In genomic region chr11:59483212-59483611, GRCm38 (mm10) we compare ENCODE assay signal across 9 mouse cellular contexts. TPM values are rescaled to one million over a fixed set of nuclear protein-coding genes. Genes with fewer than 3 reads are reported as not detected.
DNase-seq lines count a peak whose midpoint lies in the region; ATAC-seq and TF ChIP-seq lines count a peak whose summit lies in the region.
"Had no signal": no experiment of that assay in that cellular context is flagged by ENCODE, and none has a peak within 500 bp of the region (broad histone marks: within the 10 kb centered on the region; RNA-seq: fewer than 3 reads in every experiment).

No protein-coding gene starts in this region.

- H3K79me2 ChIP-seq in MEL (ENCODE audit: control insufficient read depth, insufficient read depth, low read length, poor library complexity), result no peaks in the 10 kb centered on the region

- 8% methylated on average over 2 of the region's 2 CpGs for WGBS in intestine, embryonic 14.5 days
- WGBS in intestine, embryonic 16.5 days, result 6% methylated on average over 2 of the region's 2 CpGs

- no peak for TF ChIP-seq EP300 in MEL (IDR thresholded peaks at IDR 0.05; ENCODE audit: low read depth in 1 of 2, low read length in 2 of 2)

- no peaks in the 10 kb centered on the region for H3K9me3 ChIP-seq in intestine, embryonic 14.5 days (ENCODE audit: control insufficient read depth, low read length)
- H3K9me3 ChIP-seq in intestine, embryonic 16.5 days (ENCODE audit: control insufficient read depth, low read length), result no peaks in the 10 kb centered on the region
- H3K9me3 ChIP-seq in MEL (replicated peaks; ENCODE audit: insufficient read depth, low read length), result no peaks in the 10 kb centered on the region
- H3K9me3 ChIP-seq: liver, embryonic 13.5 days had no signal

- H3K4me2 ChIP-seq in intestine, embryonic 14.5 days (ENCODE audit: low read length), result no peak overlapping the region
- H3K4me2 ChIP-seq in intestine, embryonic 16.5 days (ENCODE audit: low read depth, low read length), result no peak overlapping the region
- H3K4me2 ChIP-seq: liver, embryonic 13.5 days had no signal

- no peaks in the 10 kb centered on the region for H3K4me1 ChIP-seq in intestine, embryonic 14.5 days (replicated peaks; ENCODE audit: control insufficient read depth, insufficient read depth, low read length)
- no peaks in the 10 kb centered on the region for H3K4me1 ChIP-seq in intestine, embryonic 16.5 days (ENCODE audit: control insufficient read depth, insufficient read depth, low read length)
- no peaks in the 10 kb centered on the region for H3K4me1 ChIP-seq in MEL (ENCODE audit: control insufficient read depth in 1 of 2, insufficient read depth in 2 of 2, low read length in 2 of 2)
- H3K4me1 ChIP-seq in cortical plate, adult 2 months (ENCODE audit: control insufficient read depth, insufficient read depth, low read length), result peaks cover 3% of the 10 kb centered on the region; the same call in 1 of the 2 replicates
- H3K4me1 ChIP-seq: liver, embryonic 13.5 days had no signal

- TF ChIP-seq CTCF in MEL (IDR thresholded peaks at IDR 0.05 in 2 of 3, conservative IDR thresholded peaks at IDR 0.05 in 1 of 3; ENCODE audit: control insufficient read depth in 1 of 3, insufficient read depth in 1 of 3, low read depth in 2 of 3, low read length in 3 of 3, poor library complexity in 1 of 3, severe bottlenecking in 1 of 3), result peak; percentile 46 to 90 (median 60)
- peak; percentile 39; the same call in 1 of the 2 replicates for TF ChIP-seq CTCF in cortical plate, adult 2 months (IDR thresholded peaks at IDR 0.05; ENCODE audit: extremely low read depth, insufficient read depth, low read length)

- TF ChIP-seq POLR2A in MEL (IDR thresholded peaks at IDR 0.05; ENCODE audit: control insufficient read depth in 1 of 2, insufficient read depth in 1 of 2, low read depth in 1 of 2, low read length in 2 of 2, poor library complexity in 1 of 2), result no peak
- TF ChIP-seq POLR2A in cortical plate, adult 2 months (IDR thresholded peaks at IDR 0.05; ENCODE audit: extremely low read depth, insufficient read depth, low read length), result no peak

- no peak overlapping the region for H3K9ac ChIP-seq in intestine, embryonic 14.5 days (ENCODE audit: low read length)
- no peak overlapping the region for H3K9ac ChIP-seq in intestine, embryonic 16.5 days (ENCODE audit: low read depth, low read length)
- no peak overlapping the region for H3K9ac ChIP-seq in MEL (ENCODE audit: control insufficient read depth, low read depth, low read length, poor library complexity, severe bottlenecking)
- H3K9ac ChIP-seq: liver, embryonic 13.5 days had no signal

- TF ChIP-seq RAD21 in MEL (IDR thresholded peaks at IDR 0.05; ENCODE audit: low read depth, low read length), result peak; percentile 95

- no peaks in the 10 kb centered on the region for H3K27me3 ChIP-seq in intestine, embryonic 14.5 days (replicated peaks; ENCODE audit: control insufficient read depth, insufficient read depth, low read length)
- H3K27me3 ChIP-seq in intestine, embryonic 16.5 days (replicated peaks; ENCODE audit: control insufficient read depth, insufficient read depth, low read length), result no peaks in the 10 kb centered on the region
- H3K27me3 ChIP-seq in MEL (ENCODE audit: control insufficient read depth in 1 of 2, insufficient read depth in 2 of 2, low read length in 2 of 2), result peaks cover 0 to 3% of the 10 kb centered on the region in 2 experiments; a peak in 2 of 4 replicates
- H3K27me3 ChIP-seq: liver, embryonic 13.5 days had no signal

- H3K27ac ChIP-seq in intestine, embryonic 14.5 days (ENCODE audit: low read depth), result no peak overlapping the region
- no peak overlapping the region for H3K27ac ChIP-seq in intestine, embryonic 16.5 days (ENCODE audit: low read length)
- H3K27ac ChIP-seq in MEL (ENCODE audit: control insufficient read depth, low read depth, low read length), result no peak overlapping the region
- H3K27ac ChIP-seq in cortical plate, adult 2 months (ENCODE audit: insufficient read depth, low read length), result no peak overlapping the region
- H3K27ac ChIP-seq: liver, embryonic 13.5 days had no signal

- H3K36me3 ChIP-seq in intestine, embryonic 14.5 days (ENCODE audit: control insufficient read depth, insufficient read depth, low read length), result peaks cover 34% of the 10 kb centered on the region
- peaks cover 4% of the 10 kb centered on the region for H3K36me3 ChIP-seq in intestine, embryonic 16.5 days (ENCODE audit: control insufficient read depth, insufficient read depth, low read length)
- no peaks in the 10 kb centered on the region for H3K36me3 ChIP-seq in MEL (ENCODE audit: control insufficient read depth in 1 of 2, insufficient read depth in 2 of 2, low read length in 2 of 2)

- peak; percentile 66 for DNase-seq in intestine, embryonic 14.5 days (ENCODE audit: low spot score)
- peak; percentile 60 to 62 for DNase-seq in B cell, adult 2 months
- peak; percentile 73 for DNase-seq in MEL (ENCODE audit: low read depth, low spot score)
- DNase-seq in layer of hippocampus, adult 9-10 months (ENCODE audit: low spot score), result peak; percentile 56
- peak; percentile 76 for DNase-seq in retina, postnatal 1 day
- DNase-seq: liver, embryonic 13.5 days had no signal

- H3K4me3 ChIP-seq in intestine, embryonic 14.5 days (ENCODE audit: low read depth, low read length), result no peak overlapping the region
- no peak overlapping the region for H3K4me3 ChIP-seq in intestine, embryonic 16.5 days (ENCODE audit: low read length)
- no peak overlapping the region for H3K4me3 ChIP-seq in MEL (ENCODE audit: control insufficient read depth in 1 of 2, insufficient read depth in 1 of 2, low read depth in 2 of 2, low read length in 2 of 2)
- H3K4me3 ChIP-seq in cortical plate, adult 2 months (ENCODE audit: insufficient read depth, low read length), result no peak overlapping the region
- H3K4me3 ChIP-seq: erythroblast, embryonic 14.5 days; liver, embryonic 13.5 days had no signal

- no peak for ATAC-seq in intestine, embryonic 14.5 days (replicated peaks; ENCODE audit: low FRiP score, low TSS enrichment, low read depth)
- no peak for ATAC-seq in intestine, embryonic 16.5 days

TF ChIP-seq in MEL, 35 proteins besides CTCF, POLR2A, EP300 and RAD21:
- TF ChIP-seq MYB (IDR thresholded peaks at IDR 0.05; ENCODE audit: low read depth, low read length) (no peak), BHLHE40 (IDR thresholded peaks at IDR 0.05; ENCODE audit: borderline replicate concordance, low read depth, low read length) (0 out of 2 replicates have a peak, but pooled peaks have one; percentile 20), SMC3 (IDR thresholded peaks at IDR 0.05; ENCODE audit: low read depth, low read length) (peak; percentile 92), ZC3H11A (IDR thresholded peaks at IDR 0.05; ENCODE audit: low read depth, low read length) (peak; percentile 95), USF2 (IDR thresholded peaks at IDR 0.05; ENCODE audit: borderline replicate concordance in 1 of 2, insufficient read depth in 1 of 2, low read depth in 1 of 2, low read length in 2 of 2) (no peak), SIN3A (IDR thresholded peaks at IDR 0.05; ENCODE audit: low read length) (no peak)

RNA-seq across cellular contexts. Expression of gene Zfp867, which starts 10.9 kb away (rescaled TPM):
- 7.4 and 7.6 TPM in 2 replicates for polyA plus RNA-seq in intestine, embryonic 14.5 days (2014; fragmentation: Nextera tagmentation; extraction: Ambion mirVana)
- polyA plus RNA-seq in intestine, embryonic 16.5 days (2015; fragmentation: Nextera tagmentation; extraction: Ambion mirVana), result 4.3 and 4.6 TPM in 2 replicates
- 0.12 TPM in 1 of 2 replicates, not detected in the other for total RNA-seq in MEL (2012; rRNA removed)
- polyA plus RNA-seq in MEL (2012; ENCODE audit: insufficient read depth in 1 of 2, insufficient read length in 2 of 2, low read depth in 1 of 2, low replicate concordance in 2 of 2, missing spikeins in 1 of 2), result 1 to 10 TPM in 1 of 2 experiments, not detected in 1; 1.3 TPM
- polyA plus RNA-seq in cortical plate, adult 2 months (2012; rRNA removed), result 2.9 and 3.8 TPM in 2 replicates
- polyA plus RNA-seq: erythroblast, embryonic 14.5 days had no signal

RNA-seq across cellular contexts. Expression of gene Snap47, which starts 32.2 kb away (rescaled TPM):
- 96.7 and 100 TPM in 2 replicates for polyA plus RNA-seq in intestine, embryonic 14.5 days (2014; fragmentation: Nextera tagmentation; extraction: Ambion mirVana)
- 74.4 and 76.8 TPM in 2 replicates for polyA plus RNA-seq in intestine, embryonic 16.5 days (2015; fragmentation: Nextera tagmentation; extraction: Ambion mirVana)
- total RNA-seq in MEL (2012; rRNA removed), result 51.0 and 54.1 TPM in 2 replicates
- polyA plus RNA-seq in MEL (2012; ENCODE audit: insufficient read depth in 1 of 2, insufficient read length in 2 of 2, low read depth in 1 of 2, low replicate concordance in 2 of 2, missing spikeins in 1 of 2), result 10 to 100 TPM in 1 of 2 experiments, not detected in 1; 57.9 TPM
- 467 and 482 TPM in 2 replicates for polyA plus RNA-seq in cortical plate, adult 2 months (2012; rRNA removed)

RNA-seq across cellular contexts. Expression of gene Jmjd4, which starts 33.4 kb away (rescaled TPM):
- 11.1 and 12.4 TPM in 2 replicates for polyA plus RNA-seq in intestine, embryonic 14.5 days (2014; fragmentation: Nextera tagmentation; extraction: Ambion mirVana)
- polyA plus RNA-seq in intestine, embryonic 16.5 days (2015; fragmentation: Nextera tagmentation; extraction: Ambion mirVana), result 7.4 and 8.1 TPM in 2 replicates
- total RNA-seq in MEL (2012; rRNA removed), result 14.3 and 18.1 TPM in 2 replicates
- 10 to 100 TPM in 1 of 2 experiments, not detected in 1; 14.5 TPM for polyA plus RNA-seq in MEL (2012; ENCODE audit: insufficient read depth in 1 of 2, insufficient read length in 2 of 2, low read depth in 1 of 2, low replicate concordance in 2 of 2, missing spikeins in 1 of 2)
- 15.7 and 16.1 TPM in 2 replicates for polyA plus RNA-seq in cortical plate, adult 2 months (2012; rRNA removed)

RNA-seq across cellular contexts. Expression of gene Zkscan17, which starts 43.3 kb away (rescaled TPM):
- polyA plus RNA-seq in intestine, embryonic 14.5 days (2014; fragmentation: Nextera tagmentation; extraction: Ambion mirVana), result 21.0 and 21.9 TPM in 2 replicates
- 13.8 and 14.7 TPM in 2 replicates for polyA plus RNA-seq in intestine, embryonic 16.5 days (2015; fragmentation: Nextera tagmentation; extraction: Ambion mirVana)
- total RNA-seq in MEL (2012; rRNA removed), result 31.7 and 31.8 TPM in 2 replicates
- 10 to 100 TPM in 1 of 2 experiments, not detected in 1; 49.6 TPM for polyA plus RNA-seq in MEL (2012; ENCODE audit: insufficient read depth in 1 of 2, insufficient read length in 2 of 2, low read depth in 1 of 2, low replicate concordance in 2 of 2, missing spikeins in 1 of 2)
- 7.2 and 7.4 TPM in 2 replicates for polyA plus RNA-seq in cortical plate, adult 2 months (2012; rRNA removed)

RNA-seq across cellular contexts. Expression of gene Nlrp3, which starts 58.2 kb away (rescaled TPM):
- 0.12 and 0.32 TPM in 2 replicates for polyA plus RNA-seq in intestine, embryonic 14.5 days (2014; fragmentation: Nextera tagmentation; extraction: Ambion mirVana)
- polyA plus RNA-seq in intestine, embryonic 16.5 days (2015; fragmentation: Nextera tagmentation; extraction: Ambion mirVana), result 0.35 and 0.51 TPM in 2 replicates
- not detected in 2 replicates for total RNA-seq in MEL (2012; rRNA removed)
- polyA plus RNA-seq in MEL (2012; ENCODE audit: insufficient read depth in 1 of 2, insufficient read length in 2 of 2, low read depth in 1 of 2, low replicate concordance in 2 of 2, missing spikeins in 1 of 2), result not detected
- polyA plus RNA-seq in cortical plate, adult 2 months (2012; rRNA removed), result 0.86 and 1.3 TPM in 2 replicates
